Mouse (Mus musculus) heart, embryonic 15.5 days (tissue): ENCODE measurements around the gene Atrip. TPM values are rescaled to one million over a fixed set of nuclear protein-coding genes. Genes with fewer than 3 reads are reported as not detected.

Source experiments
- ATAC-seq: fragments of 200-750 bp; cut with Nextera tagmentation; replicated peaks from 2 replicates; pipeline ENCODE4 v1.8.0; 2017; ENCODE audit warnings: low read depth, moderate TSS enrichment; ENCODE audit not compliant: insufficient number of reproducible peaks, insufficient read depth, low FRiP score
- H3K27ac ChIP-seq: fragments of 300-500 bp; sonication (generic); 2 replicates; pipeline ENCODE4 v1.5.1; 2015; ENCODE audit warnings: mild to moderate bottlenecking, inconsistent platforms
- H3K27me3 ChIP-seq: fragments of 300-500 bp; sonication (generic); 2 replicates; pipeline ENCODE4 v1.6.1; 2015; ENCODE audit warnings: inconsistent platforms
- H3K36me3 ChIP-seq: fragments of 300-500 bp; sonication (generic); 2 replicates; pipeline ENCODE4 v1.6.1; 2015; ENCODE audit warnings: mild to moderate bottlenecking, inconsistent platforms
- H3K4me1 ChIP-seq: fragments of 300-500 bp; sonication (generic); replicated peaks from 2 replicates; pipeline ENCODE4 v1.6.1; 2015; ENCODE audit warnings: inconsistent platforms
- H3K4me2 ChIP-seq: fragments of 300-500 bp; sonication (generic); 2 replicates; pipeline ENCODE4 v1.6.1; 2015; ENCODE audit warnings: inconsistent platforms, mild to moderate bottlenecking, moderate library complexity
- H3K4me3 ChIP-seq: fragments of 300-500 bp; sonication (generic); 2 replicates; pipeline ENCODE4 v1.5.1; 2015; ENCODE audit warnings: mild to moderate bottlenecking, inconsistent platforms
- H3K9ac ChIP-seq: fragments of 300-500 bp; sonication (generic); 2 replicates; pipeline ENCODE4 v1.6.1; 2015; ENCODE audit warnings: mild to moderate bottlenecking, inconsistent platforms
- H3K9me3 ChIP-seq: fragments of 300-500 bp; sonication (generic); replicated peaks from 2 replicates; pipeline ENCODE4 v1.6.1; 2016; ENCODE audit warnings: inconsistent platforms
- WGBS: fragments of 180-500 bp; shearing (Covaris S2); methylation state at CpG from one replicate; pipeline ENCODE4 v1.1.7; 2015; ENCODE audit warnings: mixed read lengths; 5-methylcytosine and 5-hydroxymethylcytosine counted together
- polyA plus RNA-seq: library from polyadenylated mRNA; unstranded; fragments of >200 nt; fragmentation: Nextera tagmentation; extraction: Ambion mirVana; gene quantifications from 2 replicates; pipeline ENCODE4 v1.2.1, GENCODE M21; 2015

The Atrip gene
- polyA plus RNA-seq, 1 experiment from 2014 or later = 15.9 TPM

GRCm38 (mm10) chr9:109084922-109085321, 11.0 kb upstream of the Atrip start:
- Histone ChIP-seq H3K4me1 (peaks cover 27% of the 10 kb centered on the region), H3K4me2 (no peak overlapping the region), H3K36me3 (peaks cover 5% of the 10 kb centered on the region; the same call in 1 of the 2 replicates), H3K27ac (no peak overlapping the region), H3K27me3 (no peaks in the 10 kb centered on the region), H3K9ac (no peak overlapping the region), H3K4me3 (no peak overlapping the region), H3K9me3 (no peaks in the 10 kb centered on the region)
- 16% methylated on average over 2 of the region's 2 CpGs for WGBS
- no peak for ATAC-seq

- under 1% methylated on average over 37 of the region's 37 CpGs for WGBS
- H3K4me1 ChIP-seq = peaks cover 18% of the 10 kb centered on the region
- peak; percentile 95 for ATAC-seq
- no peaks in the 10 kb centered on the region for H3K9me3 ChIP-seq
- H3K36me3 ChIP-seq = peaks cover 17% of the 10 kb centered on the region
- peak within 1 kb of the TSS; percentile 83 for H3K27ac ChIP-seq
- H3K4me3 ChIP-seq = peak within 1 kb of the TSS; percentile 94
- no peaks in the 10 kb centered on the region for H3K27me3 ChIP-seq
- H3K4me2 ChIP-seq = peak within 1 kb of the TSS; percentile 75
- peak within 1 kb of the TSS; percentile 87 for H3K9ac ChIP-seq
These were observed 8.3 kb upstream of the Atrip start, which contains the start of the genes Ccdc51 and Tma7 for GRCm38 (mm10) chr9:109082124-109082800. Gene Ccdc51, plus strand, starts transcription at chr9:109082493. Gene Tma7, minus strand, starts transcription at chr9:109082587.

- no peaks in the 10 kb centered on the region for H3K27me3 ChIP-seq
- H3K36me3 ChIP-seq = peaks cover 17% of the 10 kb centered on the region
- H3K27ac ChIP-seq = peak overlapping the region; percentile 83
- peak overlapping the region; percentile 94 for H3K4me3 ChIP-seq
- peak overlapping the region; percentile 75 for H3K4me2 ChIP-seq
- H3K9me3 ChIP-seq = no peaks in the 10 kb centered on the region
- ATAC-seq = no peak
- H3K9ac ChIP-seq = peak overlapping the region; percentile 87
- H3K4me1 ChIP-seq = peaks cover 17% of the 10 kb centered on the region
- 4% methylated on average over 11 of the region's 11 CpGs for WGBS
These were observed 7.8 kb upstream of the Atrip start for GRCm38 (mm10) chr9:109081749-109082123.

GRCm38 (mm10) chr9:109080516-109080915, 6.6 kb upstream of the Atrip start:
- Histone ChIP-seq H3K4me1 (peaks cover 17% of the 10 kb centered on the region), H3K36me3 (peaks cover 17% of the 10 kb centered on the region), H3K27ac (no peak overlapping the region), H3K9ac (no peak overlapping the region), H3K27me3 (no peaks in the 10 kb centered on the region), H3K4me2 (no peak overlapping the region), H3K9me3 (no peaks in the 10 kb centered on the region), H3K4me3 (no peak overlapping the region)
- no peak for ATAC-seq
- 83% methylated on average over 3 of the region's 3 CpGs for WGBS

GRCm38 (mm10) chr9:109068095-109068735, 5.7 kb downstream of the Atrip start:
- no peak overlapping the region for H3K4me2 ChIP-seq
- no peaks in the 10 kb centered on the region for H3K27me3 ChIP-seq
- H3K27ac ChIP-seq = no peak overlapping the region
- H3K9ac ChIP-seq = no peak overlapping the region
- H3K9me3 ChIP-seq = no peaks in the 10 kb centered on the region
- H3K4me1 ChIP-seq = peaks cover 7% of the 10 kb centered on the region
- peaks cover 75% of the 10 kb centered on the region for H3K36me3 ChIP-seq
- H3K4me3 ChIP-seq = no peak overlapping the region
- 93% methylated on average over 3 of the region's 3 CpGs for WGBS
- ATAC-seq = no peak

GRCm38 (mm10) chr9:109060898-109061295, 13.0 kb downstream of the Atrip start:
- no peaks in the 10 kb centered on the region for H3K27me3 ChIP-seq

GRCm38 (mm10) chr9:109060184-109060897, 13.6 kb downstream of the Atrip start:
- Histone ChIP-seq H3K27ac (peak overlapping the region; percentile 92; the same call in 1 of the 2 replicates), H3K27me3 (no peaks in the 10 kb centered on the region), H3K4me3 (no peak overlapping the region), H3K4me2 (no peak overlapping the region), H3K9ac (no peak overlapping the region), H3K36me3 (peaks cover 31% of the 10 kb centered on the region), H3K4me1 (peaks cover 25% of the 10 kb centered on the region), H3K9me3 (no peaks in the 10 kb centered on the region)
- 87% methylated on average over 16 of the region's 16 CpGs for WGBS
- no peak for ATAC-seq

More at GRCm38 (mm10) chr9:109060898-109061295, 13.0 kb downstream of the Atrip start:
- H3K4me1 ChIP-seq = peaks cover 22% of the 10 kb centered on the region
- no peak overlapping the region for H3K4me3 ChIP-seq
- no peak overlapping the region for H3K27ac ChIP-seq
- no peak overlapping the region for H3K4me2 ChIP-seq
- peaks cover 36% of the 10 kb centered on the region for H3K36me3 ChIP-seq
- no peak overlapping the region for H3K9ac ChIP-seq
- H3K9me3 ChIP-seq = no peaks in the 10 kb centered on the region
- 88% methylated on average over 5 of the region's 5 CpGs for WGBS
- no peak for ATAC-seq

GRCm38 (mm10) chr9:109059136-109059903, 14.6 kb downstream of the Atrip start, which contains the start of gene Trex1:
Gene Trex1, minus strand, starts transcription at chr9:109059734.
- 6% methylated on average over 15 of the region's 15 CpGs for WGBS
- peak; percentile 83 for ATAC-seq
- H3K27ac ChIP-seq = peak within 1 kb of the TSS; percentile 92
- H3K36me3 ChIP-seq = peaks cover 20% of the 10 kb centered on the region
- H3K9ac ChIP-seq = peak within 1 kb of the TSS; percentile 56
- peaks cover 36% of the 10 kb centered on the region for H3K4me1 ChIP-seq
- no peaks in the 10 kb centered on the region for H3K9me3 ChIP-seq
- peak within 1 kb of the TSS; percentile 50 for H3K4me3 ChIP-seq
- H3K4me2 ChIP-seq = peak within 1 kb of the TSS; percentile 69
- H3K27me3 ChIP-seq = no peaks in the 10 kb centered on the region

- H3K27me3 ChIP-seq = no peaks in the 10 kb centered on the region
- H3K27ac ChIP-seq = peak overlapping the region; percentile 92
- peak overlapping the region; percentile 50 for H3K4me3 ChIP-seq
- H3K9ac ChIP-seq = peak overlapping the region; percentile 56; the same call in 1 of the 2 replicates
- H3K4me1 ChIP-seq = peaks cover 36% of the 10 kb centered on the region
- WGBS = 89% methylated on average over 19 of the region's 19 CpGs
- H3K4me2 ChIP-seq = peak overlapping the region; percentile 69; the same call in 1 of the 2 replicates
- H3K9me3 ChIP-seq = no peaks in the 10 kb centered on the region
- no peak for ATAC-seq
- H3K36me3 ChIP-seq = peaks cover 16% of the 10 kb centered on the region
These were observed 15.7 kb downstream of the Atrip start for GRCm38 (mm10) chr9:109058006-109058765.

GRCm38 (mm10) chr9:109057543-109057942, 16.4 kb downstream of the Atrip start:
- ATAC-seq = no peak
- H3K27ac ChIP-seq = peak overlapping the region; percentile 22; the same call in 1 of the 2 replicates
- no peaks in the 10 kb centered on the region for H3K9me3 ChIP-seq
- no peaks in the 10 kb centered on the region for H3K27me3 ChIP-seq
- H3K4me1 ChIP-seq = peaks cover 36% of the 10 kb centered on the region
- 87% methylated on average over 5 of the region's 5 CpGs for WGBS
- H3K9ac ChIP-seq = no peak overlapping the region
- 0 out of 2 replicates have a peak overlapping the region, but pooled peaks have one; percentile 69 for H3K4me2 ChIP-seq
- H3K36me3 ChIP-seq = peaks cover 16% of the 10 kb centered on the region
- H3K4me3 ChIP-seq = no peak overlapping the region
